Mouse (Mus musculus) forebrain, postnatal 0 days (tissue): ENCODE data around the gene Bst2. TPM values are rescaled to one million over a fixed set of nuclear protein-coding genes. Genes with fewer than 3 reads are reported as not detected.

Source experiments
- ATAC-seq: fragments of 200-750 bp; cut with Nextera tagmentation; 2 replicates; pipeline ENCODE4 v1.8.0; 2017; ENCODE audit warnings: mild to moderate bottlenecking, moderate library complexity
- DNase-seq: peaks from one replicate; pipeline ENCODE4 v3.0.0-alpha.2; 2015
- H3K27ac ChIP-seq: fragments of 300-500 bp; sonication (generic); 2 replicates; pipeline ENCODE4 v1.5.1; 2014; ENCODE audit warnings: low read depth, mild to moderate bottlenecking, antibody characterized with exemption, low read length, moderate library complexity, mixed read lengths
- H3K27me3 ChIP-seq: fragments of 300-500 bp; sonication (generic); 2 replicates; pipeline ENCODE4 v1.6.1; 2014; ENCODE audit warnings: mild to moderate bottlenecking, low read length, mixed read lengths; ENCODE audit not compliant: insufficient read depth
- H3K36me3 ChIP-seq: fragments of 300-500 bp; sonication (generic); 2 replicates; pipeline ENCODE4 v1.6.1; 2014; ENCODE audit warnings: mild to moderate bottlenecking, moderate library complexity; ENCODE audit not compliant: insufficient read depth
- H3K4me1 ChIP-seq: fragments of 300-500 bp; sonication (generic); 2 replicates; pipeline ENCODE4 v1.6.1; 2014; ENCODE audit warnings: antibody characterized with exemption; ENCODE audit not compliant: insufficient read depth
- H3K4me2 ChIP-seq: fragments of 300-500 bp; sonication (generic); 2 replicates; pipeline ENCODE4 v1.6.1; 2014; ENCODE audit warnings: low read depth, mild to moderate bottlenecking, moderate library complexity
- H3K4me3 ChIP-seq: fragments of 300-500 bp; sonication (generic); 2 replicates; pipeline ENCODE4 v1.5.1; 2014; ENCODE audit warnings: low read depth, low read length, mixed read lengths
- H3K9ac ChIP-seq: fragments of 300-500 bp; sonication (generic); 2 replicates; pipeline ENCODE4 v1.6.1; 2014; ENCODE audit warnings: mild to moderate bottlenecking
- H3K9me3 ChIP-seq: fragments of 300-500 bp; sonication (generic); 2 replicates; pipeline ENCODE4 v1.6.1; 2016; ENCODE audit warnings: low read length
- CTCF ChIP-seq: sonication (generic); IDR thresholded peaks from 2 replicates; pipeline ENCODE4 v1.5.1; 2016; ENCODE audit warnings: antibody characterized with exemption, control low read depth, low read depth
- WGBS: fragments of 180-500 bp; shearing (Covaris S2); extraction: QIAGEN DNeasy Blood & Tissue Kit; methylation state at CpG from one replicate; pipeline ENCODE4 v1.1.7; 2014; 5-methylcytosine and 5-hydroxymethylcytosine counted together
- polyA plus RNA-seq: library from polyadenylated mRNA; unstranded; fragments of >200 nt; fragmentation: Nextera tagmentation; extraction: Ambion mirVana; gene quantifications from 2 replicates; pipeline ENCODE4 v1.2.1, GENCODE M21; 2015
- total RNA-seq: library from RNA; depleted of rRNA; stranded (reverse); fragments of >200 nt; gene quantifications from 2 replicates; pipeline ENCODE4 v1.2.3, GENCODE M21; 2014; rRNA removed

Bst2 gene
- total and polyA plus RNA-seq, 2 experiments from 2014 or later, result 17.8 to 19.3 TPM

GRCm38 (mm10) chr8:71484736-71485135 is 52.5 kb downstream of the Bst2 start:
- Histone ChIP-seq H3K4me3 (peak overlapping the region; percentile 79), H3K27ac (no peak overlapping the region), H3K4me1 (peaks cover 5% of the 10 kb centered on the region; the same call in 1 of the 2 replicates), H3K36me3 (peaks cover 35% of the 10 kb centered on the region), H3K9ac (peak overlapping the region; percentile 98), H3K9me3 (no peaks in the 10 kb centered on the region), H3K27me3 (no peaks in the 10 kb centered on the region), H3K4me2 (peak overlapping the region; percentile 60)
- TF ChIP-seq CTCF, result no peak
- 93% methylated on average over 19 of the region's 19 CpGs for WGBS
- DNase-seq, result no peak
- ATAC-seq, result no peak

Other genes with a start within 250 kb of the Bst2 start
- gene Use1, start 170.6 kb downstream of the Bst2 start, total RNA-seq, result 148 and 195 TPM in 2 replicates
- 124 and 140 TPM in 2 replicates for gene Use1, start 170.6 kb downstream of the Bst2 start, polyA plus RNA-seq
- gene Ocel1, start 166.2 kb downstream of the Bst2 start, total RNA-seq, result 14.3 and 16.2 TPM in 2 replicates
- 5.2 and 6.6 TPM in 2 replicates for gene Ocel1, start 166.2 kb downstream of the Bst2 start, polyA plus RNA-seq
- 59.0 and 63.9 TPM in 2 replicates for gene Nr2f6, start 155.5 kb downstream of the Bst2 start, total RNA-seq
- gene Nr2f6, start 155.5 kb downstream of the Bst2 start, polyA plus RNA-seq, result 26.0 and 28.9 TPM in 2 replicates
- 3.5 and 5.6 TPM in 2 replicates for gene Ushbp1, start 141.7 kb downstream of the Bst2 start, total RNA-seq
- 4.2 and 4.5 TPM in 2 replicates for gene Ushbp1, start 141.7 kb downstream of the Bst2 start, polyA plus RNA-seq
- gene Babam1, start 140.6 kb downstream of the Bst2 start, total RNA-seq, result 87.2 and 94.0 TPM in 2 replicates
- gene Babam1, start 140.6 kb downstream of the Bst2 start, polyA plus RNA-seq, result 98.9 and 107 TPM in 2 replicates
- 0.81 and 2.8 TPM in 2 replicates for gene Ankle1, start 131.4 kb downstream of the Bst2 start, total RNA-seq
- 0.97 and 2.3 TPM in 2 replicates for gene Ankle1, start 131.4 kb downstream of the Bst2 start, polyA plus RNA-seq
- gene Abhd8, start 73.8 kb downstream of the Bst2 start, total RNA-seq, result 187 and 210 TPM in 2 replicates
- gene Abhd8, start 73.8 kb downstream of the Bst2 start, polyA plus RNA-seq, result 168 and 169 TPM in 2 replicates
- gene Mrpl34, start 72.5 kb downstream of the Bst2 start, total RNA-seq, result 75.0 and 80.5 TPM in 2 replicates
- 145 and 184 TPM in 2 replicates for gene Mrpl34, start 72.5 kb downstream of the Bst2 start, polyA plus RNA-seq
- 179 and 184 TPM in 2 replicates for gene Dda1, start 68.3 kb downstream of the Bst2 start, total RNA-seq
- 274 and 283 TPM in 2 replicates for gene Dda1, start 68.3 kb downstream of the Bst2 start, polyA plus RNA-seq
- gene Ano8, start 51.5 kb downstream of the Bst2 start, total RNA-seq, result 76.5 and 82.2 TPM in 2 replicates
- gene Ano8, start 51.5 kb downstream of the Bst2 start, polyA plus RNA-seq, result 5.9 and 7.7 TPM in 2 replicates
- gene Gtpbp3, start 49.4 kb downstream of the Bst2 start, total RNA-seq, result 23.6 and 33.6 TPM in 2 replicates
- gene Gtpbp3, start 49.4 kb downstream of the Bst2 start, polyA plus RNA-seq, result 6.9 and 9.4 TPM in 2 replicates
- gene Plvap, start 25.7 kb downstream of the Bst2 start, total RNA-seq, result 2.2 and 4.0 TPM in 2 replicates
- gene Plvap, start 25.7 kb downstream of the Bst2 start, polyA plus RNA-seq, result 6.9 and 8.7 TPM in 2 replicates
- gene Ccdc194, start 11.7 kb downstream of the Bst2 start, total RNA-seq, result 0.48 TPM in 1 of 2 replicates, not detected in the other
- gene Ccdc194, start 11.7 kb downstream of the Bst2 start, polyA plus RNA-seq, result 0.08 and 0.16 TPM in 2 replicates
- gene Mvb12a, start 5.5 kb upstream of the Bst2 start, total RNA-seq, result 70.5 and 81.7 TPM in 2 replicates
- gene Mvb12a, start 5.5 kb upstream of the Bst2 start, polyA plus RNA-seq, result 73.4 and 87.4 TPM in 2 replicates
- gene Tmem221, start 21.4 kb upstream of the Bst2 start, total RNA-seq, result 0.08 TPM in 1 of 2 replicates, not detected in the other
- gene Tmem221, start 21.4 kb upstream of the Bst2 start, polyA plus RNA-seq, result 0.16 and 0.18 TPM in 2 replicates
- 0.08 TPM in 1 of 2 replicates, not detected in the other for gene Nxnl1, start 29.1 kb upstream of the Bst2 start, total RNA-seq
- gene Nxnl1, start 29.1 kb upstream of the Bst2 start, polyA plus RNA-seq, result not detected in 2 replicates
- 106 and 133 TPM in 2 replicates for gene Slc27a1, start 31.4 kb upstream of the Bst2 start, total RNA-seq
- gene Slc27a1, start 31.4 kb upstream of the Bst2 start, polyA plus RNA-seq, result 74.8 and 102 TPM in 2 replicates
- gene Pgls, start 54.7 kb upstream of the Bst2 start, total RNA-seq, result 248 and 264 TPM in 2 replicates
- gene Pgls, start 54.7 kb upstream of the Bst2 start, polyA plus RNA-seq, result 262 and 318 TPM in 2 replicates
- gene Fam129c, start 60.2 kb upstream of the Bst2 start, total RNA-seq, result 3.4 and 11.1 TPM in 2 replicates
- gene Fam129c, start 60.2 kb upstream of the Bst2 start, polyA plus RNA-seq, result 2.0 and 2.8 TPM in 2 replicates
- 84.3 and 85.6 TPM in 2 replicates for gene Colgalt1, start 73.5 kb upstream of the Bst2 start, total RNA-seq
- gene Colgalt1, start 73.5 kb upstream of the Bst2 start, polyA plus RNA-seq, result 58.4 and 59.6 TPM in 2 replicates
- gene Unc13a, start 134.3 kb upstream of the Bst2 start, total RNA-seq, result 84.8 and 89.2 TPM in 2 replicates
- gene Unc13a, start 134.3 kb upstream of the Bst2 start, polyA plus RNA-seq, result 14.2 and 18.8 TPM in 2 replicates
- 5.2 and 7.3 TPM in 2 replicates for gene Jak3, start 138.8 kb upstream of the Bst2 start, total RNA-seq
- gene Jak3, start 138.8 kb upstream of the Bst2 start, polyA plus RNA-seq, result 2.8 and 4.4 TPM in 2 replicates
- 1.6 and 1.8 TPM in 2 replicates for gene Insl3, start 151.8 kb upstream of the Bst2 start, total RNA-seq
- gene Insl3, start 151.8 kb upstream of the Bst2 start, polyA plus RNA-seq, result 0.36 and 1.4 TPM in 2 replicates
- 0.24 and 0.92 TPM in 2 replicates for gene B3gnt3, start 164.3 kb upstream of the Bst2 start, total RNA-seq
- 0.44 and 0.49 TPM in 2 replicates for gene B3gnt3, start 164.3 kb upstream of the Bst2 start, polyA plus RNA-seq
- gene Fcho1, start 188.3 kb upstream of the Bst2 start, total RNA-seq, result 97.2 and 101 TPM in 2 replicates
- 62.4 and 68.7 TPM in 2 replicates for gene Fcho1, start 188.3 kb upstream of the Bst2 start, polyA plus RNA-seq